Mouse (Mus musculus) midbrain, embryonic 16.5 days (tissue): ENCODE results near the gene 6820408C15Rik. TPM values are rescaled to one million over a fixed set of nuclear protein-coding genes. Genes with fewer than 3 reads are reported as not detected.

ENCODE experiments used
- ATAC-seq: fragments of 200-750 bp; cut with Nextera tagmentation; 2 replicates; pipeline ENCODE4 v1.8.0; 2017; ENCODE audit warnings: moderate TSS enrichment
- H3K27ac ChIP-seq: fragments of 300-500 bp; sonication (generic); 2 replicates; pipeline ENCODE4 v1.5.1; 2014; ENCODE audit warnings: mild to moderate bottlenecking, low read length, mixed read lengths
- H3K27me3 ChIP-seq: fragments of 300-500 bp; sonication (generic); 2 replicates; pipeline ENCODE4 v1.6.1; 2014; ENCODE audit warnings: low read depth, low read length, mixed read lengths; ENCODE audit not compliant: control insufficient read depth, insufficient read depth
- H3K36me3 ChIP-seq: fragments of 300-500 bp; sonication (generic); 2 replicates; pipeline ENCODE4 v1.6.1; 2014; ENCODE audit warnings: mild to moderate bottlenecking, low read length, moderate library complexity, mixed read lengths; ENCODE audit not compliant: control insufficient read depth, insufficient read depth
- H3K4me1 ChIP-seq: fragments of 300-500 bp; sonication (generic); 2 replicates; pipeline ENCODE4 v1.6.1; 2014; ENCODE audit warnings: mild to moderate bottlenecking, low read length, mixed read lengths; ENCODE audit not compliant: control insufficient read depth, insufficient read depth
- H3K4me2 ChIP-seq: fragments of 300-500 bp; sonication (generic); 2 replicates; pipeline ENCODE4 v1.6.1; 2014; ENCODE audit warnings: mild to moderate bottlenecking, low read length, mixed read lengths
- H3K4me3 ChIP-seq: fragments of 300-500 bp; sonication (generic); 2 replicates; pipeline ENCODE4 v1.5.1; 2014; ENCODE audit warnings: low read depth, mild to moderate bottlenecking, low read length, moderate library complexity, mixed read lengths
- H3K9ac ChIP-seq: fragments of 300-500 bp; sonication (generic); 2 replicates; pipeline ENCODE4 v1.6.1; 2014; ENCODE audit warnings: low read depth, low read length, mixed read lengths
- H3K9me3 ChIP-seq: fragments of 300-500 bp; sonication (generic); replicated peaks from 2 replicates; pipeline ENCODE4 v1.6.1; 2014; ENCODE audit warnings: mild to moderate bottlenecking, low read length, mixed read lengths; ENCODE audit not compliant: control insufficient read depth, poor library complexity, severe bottlenecking
- WGBS: fragments of 180-500 bp; shearing (Covaris S2); extraction: QIAGEN DNeasy Blood & Tissue Kit; methylation state at CpG from one replicate; pipeline ENCODE4 v1.1.7; 2014; 5-methylcytosine and 5-hydroxymethylcytosine counted together
- polyA plus RNA-seq: library from polyadenylated mRNA; unstranded; fragments of >200 nt; fragmentation: Nextera tagmentation; extraction: Ambion mirVana; gene quantifications from 2 replicates; pipeline ENCODE4 v1.2.1, GENCODE M21; 2015

Gene 6820408C15Rik
- polyA plus RNA-seq = 1.7 and 1.8 TPM in 2 replicates

DNA sequence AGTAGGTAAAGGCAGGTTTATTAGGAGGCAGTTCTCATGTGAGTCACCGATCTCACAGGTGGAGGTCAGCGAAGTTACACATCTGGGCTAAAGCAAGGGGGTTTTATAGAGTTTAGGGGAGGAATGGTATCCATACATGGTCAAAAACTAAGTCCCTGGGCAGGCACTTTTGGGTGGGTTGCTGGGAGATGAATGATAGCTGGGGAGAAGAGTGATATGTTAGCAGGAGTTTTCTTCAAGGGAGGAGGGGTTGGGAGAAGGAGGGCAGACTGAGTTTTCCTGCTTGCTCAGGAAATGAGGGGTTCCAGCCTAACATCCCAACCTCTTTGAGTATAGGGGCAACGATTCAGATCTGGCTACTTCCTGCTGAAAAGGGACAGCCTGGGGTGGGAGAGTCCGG, at the start of gene 6820408C15Rik:
Gene 6820408C15Rik (plus strand): TSS at position 301 of the 400 bp plus-strand sequence.
- peak within 1 kb of the TSS; percentile 88 for H3K4me2 ChIP-seq
- H3K9me3 ChIP-seq = no peaks in the 10 kb centered on the region
- H3K27ac ChIP-seq = peak within 1 kb of the TSS; percentile 94
- 31% methylated on average over 4 of the region's 4 CpGs for WGBS
- peaks cover 37% of the 10 kb centered on the region for H3K4me1 ChIP-seq
- no peaks in the 10 kb centered on the region for H3K36me3 ChIP-seq
- peak within 1 kb of the TSS; percentile 80 for H3K9ac ChIP-seq
- H3K4me3 ChIP-seq = peak within 1 kb of the TSS; percentile 72
- ATAC-seq = 0 out of 2 replicates have a peak, but pooled peaks have one; percentile 8
- H3K27me3 ChIP-seq = no peaks in the 10 kb centered on the region

DNA sequence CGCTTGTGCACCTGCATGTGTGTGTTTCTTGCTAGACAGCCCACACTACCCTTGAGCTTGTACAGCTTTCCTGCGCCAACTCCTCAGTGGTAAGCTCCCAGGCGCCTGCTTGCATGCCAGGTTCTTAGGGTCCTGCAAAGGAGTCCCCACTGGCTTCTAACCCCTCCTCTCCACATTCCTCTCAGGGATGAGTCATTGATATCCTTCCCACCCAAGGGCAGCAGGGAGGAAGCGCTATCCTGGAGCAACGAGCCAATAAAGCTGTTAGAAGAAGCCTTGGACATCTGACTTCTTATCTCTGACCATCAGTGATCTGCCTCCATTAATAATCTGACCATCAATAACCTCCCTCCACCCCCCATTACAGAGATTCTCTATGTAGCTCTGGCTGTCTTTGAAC, 47.5 kb upstream of the 6820408C15Rik start:
- H3K27me3 ChIP-seq = no peaks in the 10 kb centered on the region
- H3K4me3 ChIP-seq = no peak overlapping the region
- 84% methylated on average over 5 of the region's 5 CpGs for WGBS
- H3K4me2 ChIP-seq = no peak overlapping the region
- 0 out of 2 replicates have a peak, but pooled peaks cover 2% of the 10 kb centered on the region for H3K4me1 ChIP-seq
- no peaks in the 10 kb centered on the region for H3K9me3 ChIP-seq
- no peak overlapping the region for H3K27ac ChIP-seq
- no peak overlapping the region for H3K9ac ChIP-seq
- no peaks in the 10 kb centered on the region; the same call in 1 of the 2 replicates for H3K36me3 ChIP-seq
- no peak for ATAC-seq

DNA sequence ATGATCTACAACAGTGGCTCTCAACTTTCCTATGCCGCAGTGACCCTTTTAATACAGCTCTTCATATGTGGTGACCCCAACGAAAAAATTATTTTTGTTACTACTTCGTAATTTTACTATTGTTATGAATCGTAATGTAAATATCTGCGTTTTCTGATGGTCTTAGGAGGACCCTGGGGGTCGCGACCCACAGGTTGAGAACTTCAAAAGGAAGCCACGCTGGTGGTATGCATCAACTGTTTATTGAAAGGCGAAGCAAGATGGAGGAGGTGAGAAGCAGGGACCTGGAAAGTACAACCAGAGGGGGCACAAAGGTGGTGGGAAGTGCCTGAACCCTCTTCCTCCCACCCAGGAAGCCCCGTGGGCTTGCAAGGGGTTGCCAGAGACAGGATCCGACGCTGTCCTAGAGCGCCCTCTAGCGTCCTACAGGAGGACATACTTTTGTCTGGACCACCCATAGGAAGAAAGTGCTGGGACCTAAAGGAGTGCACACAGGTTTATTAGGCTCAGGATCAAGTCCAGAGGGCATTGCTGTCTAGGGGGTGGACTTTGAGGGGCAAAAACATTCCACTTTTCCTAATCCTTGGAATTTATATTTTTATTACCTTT, 46.8 kb upstream of the 6820408C15Rik start:
- WGBS = 32% methylated on average over 14 of the region's 14 CpGs
- Histone ChIP-seq H3K27ac (no peak overlapping the region), H3K9ac (no peak overlapping the region), H3K4me3 (no peak overlapping the region), H3K4me2 (no peak overlapping the region), H3K9me3 (no peaks in the 10 kb centered on the region), H3K27me3 (no peaks in the 10 kb centered on the region), H3K4me1 (0 out of 2 replicates have a peak, but pooled peaks cover 2% of the 10 kb centered on the region), H3K36me3 (no peaks in the 10 kb centered on the region; the same call in 1 of the 2 replicates)
- no peak for ATAC-seq

DNA sequence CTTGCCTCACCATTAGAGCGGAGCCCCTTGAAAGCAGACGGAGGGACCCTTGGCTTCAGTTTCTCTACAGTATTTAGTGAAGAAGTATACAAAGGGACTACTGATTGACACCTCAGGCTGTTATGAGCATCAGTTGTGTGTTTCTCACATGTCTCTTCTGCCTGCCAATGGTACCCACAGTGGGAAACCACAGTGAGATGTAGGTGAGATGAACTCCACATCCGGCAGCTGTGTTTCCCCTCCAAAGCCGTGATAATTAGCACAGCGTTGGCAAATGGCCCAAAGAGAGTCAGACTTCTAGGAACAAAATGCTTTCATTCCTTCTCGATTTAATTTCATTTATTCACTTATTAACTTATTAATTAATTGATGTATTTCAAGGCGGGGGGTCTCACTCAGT, 43.3 kb upstream of the 6820408C15Rik start:
- H3K36me3 ChIP-seq = no peaks in the 10 kb centered on the region; the same call in 1 of the 2 replicates
- H3K4me3 ChIP-seq = no peak overlapping the region
- no peaks in the 10 kb centered on the region for H3K27me3 ChIP-seq
- no peak overlapping the region for H3K4me2 ChIP-seq
- no peak overlapping the region for H3K9ac ChIP-seq
- ATAC-seq = no peak
- peaks cover 15% of the 10 kb centered on the region for H3K4me1 ChIP-seq
- no peak overlapping the region for H3K27ac ChIP-seq
- no peaks in the 10 kb centered on the region for H3K9me3 ChIP-seq
- 86% methylated on average over 7 of the region's 7 CpGs for WGBS

DNA sequence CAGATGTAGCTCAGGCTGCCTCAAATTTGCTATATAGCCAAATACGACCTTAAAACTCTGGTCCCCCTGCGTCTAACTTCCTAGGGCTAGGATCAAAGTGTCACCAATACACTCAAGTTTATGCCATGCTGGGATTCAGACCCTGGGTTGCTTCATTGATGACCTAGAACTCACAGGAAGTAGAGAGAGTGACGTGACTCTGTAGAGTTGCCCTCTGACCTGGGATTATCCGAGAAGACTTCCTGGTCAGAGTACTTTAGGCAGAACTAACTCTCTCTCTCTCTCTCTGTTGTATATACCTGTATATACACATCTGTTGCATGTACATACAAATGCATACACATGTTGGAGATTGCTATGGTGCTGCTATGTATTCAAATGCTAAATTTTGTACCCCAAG, 42.7 kb upstream of the 6820408C15Rik start:
- Histone ChIP-seq H3K4me3 (no peak overlapping the region), H3K4me1 (peaks cover 16% of the 10 kb centered on the region), H3K4me2 (no peak overlapping the region), H3K27ac (no peak overlapping the region), H3K36me3 (no peaks in the 10 kb centered on the region; the same call in 1 of the 2 replicates), H3K9ac (no peak overlapping the region), H3K27me3 (no peaks in the 10 kb centered on the region), H3K9me3 (no peaks in the 10 kb centered on the region)
- ATAC-seq = no peak
- WGBS = 73% methylated on average over 4 of the region's 4 CpGs

DNA sequence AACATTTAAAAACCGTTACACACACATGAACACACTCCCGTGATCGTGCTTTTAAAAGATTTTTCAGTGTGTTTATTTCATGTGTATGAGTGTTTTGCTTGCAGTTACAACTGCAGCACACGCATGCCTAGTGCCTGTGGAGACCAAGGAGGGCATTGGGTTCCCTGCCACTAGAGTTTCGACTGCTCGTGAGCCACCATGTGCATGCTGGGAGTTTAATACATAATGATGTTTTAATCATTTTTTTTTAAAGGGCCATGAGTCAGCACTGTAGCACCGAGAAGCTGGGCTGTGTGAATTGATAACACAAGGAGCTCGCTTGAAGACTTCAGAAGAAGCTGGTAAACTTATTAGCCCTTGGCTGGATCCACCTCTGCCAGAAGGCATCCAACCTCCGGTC, 41.8 kb upstream of the 6820408C15Rik start:
- Histone ChIP-seq H3K4me3 (no peak overlapping the region), H3K27ac (no peak overlapping the region), H3K4me2 (no peak overlapping the region), H3K4me1 (peaks cover 16% of the 10 kb centered on the region), H3K27me3 (no peaks in the 10 kb centered on the region), H3K36me3 (no peaks in the 10 kb centered on the region; the same call in 1 of the 2 replicates), H3K9ac (no peak overlapping the region), H3K9me3 (no peaks in the 10 kb centered on the region)
- ATAC-seq = no peak
- WGBS = 80% methylated on average over 9 of the region's 9 CpGs

DNA sequence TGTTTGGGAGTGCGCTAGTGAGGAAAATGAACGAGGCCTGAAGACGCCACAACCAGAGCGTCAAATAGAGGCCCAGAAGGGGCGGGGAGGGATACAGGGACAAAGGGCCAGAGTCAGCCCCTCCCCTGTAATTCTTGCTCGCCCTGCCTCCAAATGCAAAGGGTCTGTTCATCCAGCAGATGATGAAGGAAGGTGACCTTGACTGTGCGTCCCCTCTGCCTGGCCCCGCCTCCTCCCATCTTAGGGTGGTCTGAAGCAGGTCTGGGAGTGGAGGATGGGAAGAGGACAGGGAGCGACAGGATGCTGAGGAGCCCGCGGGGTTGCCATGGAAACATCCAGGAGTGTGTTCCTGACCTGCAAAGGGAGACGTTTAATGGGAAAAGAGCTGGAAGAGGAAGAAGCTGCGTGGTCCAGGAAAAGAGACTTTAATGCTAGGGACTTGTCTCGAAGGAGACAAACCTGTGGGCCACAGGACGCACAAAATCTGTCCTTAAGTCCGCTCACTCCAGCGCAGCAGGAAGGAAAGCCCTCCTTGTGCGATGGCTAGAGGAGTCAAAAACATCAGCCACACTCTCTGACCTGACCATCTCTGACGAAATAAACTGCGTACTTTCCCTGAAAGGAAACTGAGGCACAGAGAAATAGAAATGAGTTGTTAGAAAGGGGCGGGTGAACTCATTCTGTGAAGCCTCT, 39.6 kb upstream of the 6820408C15Rik start:
- Histone ChIP-seq H3K36me3 (no peaks in the 10 kb centered on the region; the same call in 1 of the 2 replicates), H3K4me2 (peak overlapping the region; percentile 72), H3K4me1 (peaks cover 16% of the 10 kb centered on the region), H3K9ac (peak overlapping the region; percentile 73), H3K27ac (peak overlapping the region; percentile 87), H3K27me3 (no peaks in the 10 kb centered on the region), H3K9me3 (no peaks in the 10 kb centered on the region), H3K4me3 (peak overlapping the region; percentile 48)
- 2% methylated on average over 20 of the region's 21 CpGs for WGBS
- ATAC-seq = peak; percentile 90

DNA sequence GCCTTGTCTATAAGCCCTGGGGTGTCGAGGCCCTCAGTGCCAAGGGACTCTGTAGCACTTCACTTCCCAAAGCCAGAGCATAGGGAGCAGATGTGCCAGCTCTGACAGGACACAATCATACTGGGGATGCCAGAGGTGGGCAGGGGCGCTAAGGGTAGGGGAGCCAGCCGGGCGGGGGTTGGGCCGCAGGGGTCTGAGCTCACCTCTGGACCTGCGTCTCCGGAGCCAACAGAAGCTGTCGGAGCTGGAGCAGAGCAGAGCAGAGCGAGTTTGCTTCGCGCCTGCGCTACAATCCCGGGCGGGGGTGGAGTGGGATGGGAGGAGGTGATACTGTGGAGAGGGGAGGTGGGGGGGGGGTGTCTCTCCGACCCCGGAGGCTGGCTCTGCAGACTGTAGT, 39.0 kb upstream of the 6820408C15Rik start, which contains the start of gene Nrsn2:
Gene Nrsn2 (minus strand): TSS at position 294 of the 397 bp plus-strand sequence.
- Histone ChIP-seq H3K9me3 (no peaks in the 10 kb centered on the region), H3K27ac (peak within 1 kb of the TSS; percentile 87), H3K4me2 (peak within 1 kb of the TSS; percentile 72), H3K27me3 (no peaks in the 10 kb centered on the region), H3K9ac (peak within 1 kb of the TSS; percentile 73), H3K4me1 (peaks cover 16% of the 10 kb centered on the region), H3K36me3 (no peaks in the 10 kb centered on the region), H3K4me3 (peak within 1 kb of the TSS; percentile 48)
- peak; percentile 90 for ATAC-seq
- 0% methylated on average over 12 of the region's 16 CpGs for WGBS

DNA sequence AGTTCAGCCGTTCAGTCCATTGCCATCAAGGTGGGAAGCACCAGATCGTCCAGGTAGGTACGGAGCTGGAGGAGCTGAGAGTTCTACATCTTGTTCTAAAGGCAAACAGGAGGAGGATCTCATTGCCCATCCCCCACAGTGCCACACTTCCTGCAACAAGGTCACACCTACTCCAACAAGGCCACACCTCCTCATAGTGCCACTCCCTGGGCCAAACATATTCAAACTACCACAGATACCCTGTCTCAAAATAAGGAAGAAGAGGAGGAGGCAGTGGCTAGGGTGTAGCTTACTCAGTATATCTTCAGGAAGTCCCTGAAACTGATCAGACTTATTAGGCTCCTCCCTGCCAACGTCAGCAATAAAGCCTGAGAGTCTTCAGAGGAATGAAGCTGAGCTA, 31.2 kb upstream of the 6820408C15Rik start:
- Histone ChIP-seq H3K27me3 (no peaks in the 10 kb centered on the region), H3K27ac (no peak overlapping the region), H3K36me3 (no peaks in the 10 kb centered on the region), H3K4me3 (no peak overlapping the region), H3K4me2 (no peak overlapping the region), H3K9me3 (no peaks in the 10 kb centered on the region), H3K4me1 (no peaks in the 10 kb centered on the region), H3K9ac (no peak overlapping the region)
- WGBS = 87% methylated on average over 4 of the region's 4 CpGs
- ATAC-seq = no peak
